Mouse (Mus musculus) lung, postnatal 0 days (tissue): ENCODE data around the gene Smyd1. TPM values are rescaled to one million over a fixed set of nuclear protein-coding genes. Genes with fewer than 3 reads are reported as not detected.

Source experiments
- ATAC-seq: fragments of 200-750 bp; cut with Nextera tagmentation; 2 replicates; pipeline ENCODE4 v1.8.0; 2017; ENCODE audit warnings: moderate library complexity
- DNase-seq: peaks from one replicate; pipeline ENCODE4 v3.0.0-alpha.2; 2016; ENCODE audit warnings: low spot score
- H3K27ac ChIP-seq: fragments of 300-500 bp; sonication (generic); 2 replicates; pipeline ENCODE4 v1.5.1; 2014; ENCODE audit warnings: antibody characterized with exemption, mild to moderate bottlenecking, low read length, mixed read lengths
- H3K27me3 ChIP-seq: fragments of 300-500 bp; sonication (generic); replicated peaks from 2 replicates; pipeline ENCODE4 v1.6.1; 2014; ENCODE audit warnings: low read length, mixed read lengths; ENCODE audit not compliant: insufficient read depth
- H3K36me3 ChIP-seq: fragments of 300-500 bp; sonication (generic); 2 replicates; pipeline ENCODE4 v1.6.1; 2014; ENCODE audit warnings: low read length, mixed read lengths; ENCODE audit not compliant: insufficient read depth
- H3K4me1 ChIP-seq: fragments of 300-500 bp; sonication (generic); 2 replicates; pipeline ENCODE4 v1.6.1; 2014; ENCODE audit warnings: antibody characterized with exemption, low read depth, low read length, mixed read lengths; ENCODE audit not compliant: insufficient read depth
- H3K4me2 ChIP-seq: fragments of 300-500 bp; sonication (generic); replicated peaks from 2 replicates; pipeline ENCODE4 v1.6.1; 2014; ENCODE audit warnings: low read depth, mild to moderate bottlenecking, low read length, moderate library complexity, mixed read lengths
- H3K4me3 ChIP-seq: fragments of 300-500 bp; sonication (generic); 2 replicates; pipeline ENCODE4 v1.5.1; 2014; ENCODE audit warnings: low read depth, low read length
- H3K9ac ChIP-seq: fragments of 300-500 bp; sonication (generic); replicated peaks from 2 replicates; pipeline ENCODE4 v1.6.1; 2014; ENCODE audit warnings: low read depth, mild to moderate bottlenecking
- H3K9me3 ChIP-seq: fragments of 300-500 bp; sonication (generic); 2 replicates; pipeline ENCODE4 v1.6.1; 2016; ENCODE audit warnings: low read length, mixed read lengths
- CTCF ChIP-seq: IDR thresholded peaks from 2 replicates; pipeline ENCODE4 v1.5.1; 2016; ENCODE audit warnings: antibody characterized with exemption, mild to moderate bottlenecking
- EP300 ChIP-seq: IDR thresholded peaks from 2 replicates; pipeline ENCODE4 v1.6.1; 2016; ENCODE audit warnings: antibody characterized with exemption, mild to moderate bottlenecking, control low read depth
- WGBS: fragments of 180-500 bp; shearing (Covaris S2); extraction: QIAGEN DNeasy Blood & Tissue Kit; methylation state at CpG from one replicate; pipeline ENCODE4 v1.1.7; 2014; 5-methylcytosine and 5-hydroxymethylcytosine counted together
- microRNA-seq: library from miRNA; unstranded; fragments of <30 nt; microRNA quantifications from one replicate; pipeline ENCODE4, GENCODE M21; 2016
- polyA plus RNA-seq: library from polyadenylated mRNA; unstranded; fragments of >200 nt; fragmentation: Nextera tagmentation; extraction: Ambion mirVana; gene quantifications from 2 replicates; pipeline ENCODE4 v1.2.1, GENCODE M21; 2015

Gene Smyd1
- polyA plus RNA-seq, 1 experiment from 2014 or later: 0.80 TPM

GRCm38 (mm10) chr6:71172812-71173580 lies 149.0 kb downstream of the Smyd1 start:
- no peak overlapping the region for H3K27ac ChIP-seq
- H3K27me3 ChIP-seq: no peaks in the 10 kb centered on the region
- no peak overlapping the region for H3K4me2 ChIP-seq
- H3K9ac ChIP-seq: no peak overlapping the region
- H3K4me3 ChIP-seq: no peak overlapping the region
- DNase-seq (no peak), ATAC-seq (no peak)
- no peaks in the 10 kb centered on the region for H3K4me1 ChIP-seq
- H3K9me3 ChIP-seq: no peaks in the 10 kb centered on the region
- no peaks in the 10 kb centered on the region for H3K36me3 ChIP-seq
- no peak for TF ChIP-seq CTCF
- no peak for TF ChIP-seq EP300
- WGBS: 79% methylated on average over 10 of the region's 10 CpGs

GRCm38 (mm10) chr6:71166551-71167169 lies 155.4 kb downstream of the Smyd1 start:
- H3K4me2 ChIP-seq: no peak overlapping the region
- no peak overlapping the region for H3K27ac ChIP-seq
- H3K36me3 ChIP-seq: no peaks in the 10 kb centered on the region
- no peaks in the 10 kb centered on the region for H3K9me3 ChIP-seq
- no peak overlapping the region for H3K4me3 ChIP-seq
- no peaks in the 10 kb centered on the region for H3K4me1 ChIP-seq
- DNase-seq (peak; percentile 88), ATAC-seq (peak; percentile 75)
- no peak overlapping the region for H3K9ac ChIP-seq
- 26% methylated on average over 6 of the region's 6 CpGs for WGBS
- TF ChIP-seq CTCF (peak; percentile 81), EP300 (no peak)
- H3K27me3 ChIP-seq: no peaks in the 10 kb centered on the region

DNA sequence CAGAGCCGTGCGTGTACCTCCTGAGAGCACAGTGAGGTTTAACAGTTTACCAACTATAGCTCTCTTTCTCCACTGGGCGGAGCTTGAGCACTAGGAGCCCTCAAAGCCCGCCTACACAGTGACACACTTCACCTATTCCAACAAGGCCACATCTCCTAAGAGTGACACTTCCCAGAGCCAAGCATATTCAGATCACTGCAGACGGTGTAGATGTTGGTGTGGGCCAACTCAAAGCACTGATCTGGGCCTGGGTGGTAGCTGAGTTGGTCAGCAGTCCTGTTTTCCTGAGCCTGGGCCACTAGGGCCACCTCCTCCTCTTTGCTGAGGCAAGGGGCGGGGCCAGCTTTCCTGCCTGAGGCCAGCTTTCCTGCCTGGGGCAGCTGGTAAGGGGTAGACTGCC lies 157.6 kb downstream of the Smyd1 start:
- H3K4me3 ChIP-seq: no peak overlapping the region
- peak; percentile 38 for DNase-seq
- H3K27me3 ChIP-seq: no peaks in the 10 kb centered on the region
- H3K27ac ChIP-seq: no peak overlapping the region
- TF ChIP-seq EP300 (no peak), CTCF (no peak)
- 30% methylated on average over 6 of the region's 6 CpGs for WGBS
- no peak overlapping the region for H3K4me2 ChIP-seq
- H3K36me3 ChIP-seq: no peaks in the 10 kb centered on the region
- no peaks in the 10 kb centered on the region for H3K9me3 ChIP-seq
- ATAC-seq: peak; percentile 49
- no peak overlapping the region for H3K9ac ChIP-seq
- no peaks in the 10 kb centered on the region for H3K4me1 ChIP-seq

Small RNAs within 50 kb of the gene (microRNA-seq; reads per million reads assigned to microRNA genes)
- 17.9 reads per million, percentile 29 among the genes with 10 or more reads in this experiment for gene Mir8112

Other genes starting within 250 kb of the Smyd1 start
- 15.0 and 15.4 TPM in 2 replicates for gene Thnsl2, start 177.8 kb downstream of the Smyd1 start, polyA plus RNA-seq
- gene Fabp1, start 122.4 kb downstream of the Smyd1 start, polyA plus RNA-seq: 0.36 and 1.2 TPM in 2 replicates
- gene Krcc1, start 50.6 kb downstream of the Smyd1 start, polyA plus RNA-seq: 72.3 and 80.6 TPM in 2 replicates
- 0.23 and 0.24 TPM in 2 replicates for gene Cd8b1, start 555 bp upstream of the Smyd1 start, polyA plus RNA-seq
- gene Cd8a, start 51.2 kb upstream of the Smyd1 start, polyA plus RNA-seq: 0.10 TPM in 1 of 2 replicates, not detected in the other
- gene Rmnd5a, start 118.4 kb upstream of the Smyd1 start, polyA plus RNA-seq: 12.5 and 13.0 TPM in 2 replicates
- 17.7 and 18.9 TPM in 2 replicates for gene Rnf103, start 171.7 kb upstream of the Smyd1 start, polyA plus RNA-seq
- gene Chmp3, start 221.6 kb upstream of the Smyd1 start, polyA plus RNA-seq: 82.5 and 83.4 TPM in 2 replicates